Mouse (Mus musculus) limb, embryonic 14.5 days (tissue): ENCODE measurements around the gene Grik1. TPM values are rescaled to one million over a fixed set of nuclear protein-coding genes. Genes with fewer than 3 reads are reported as not detected.

Experiments
- ATAC-seq: fragments of 200-750 bp; cut with Nextera tagmentation; 2 replicates; pipeline ENCODE4 v1.8.0; 2017; ENCODE audit warnings: low read depth, moderate number of reproducible peaks, moderate TSS enrichment; ENCODE audit not compliant: low FRiP score
- DNase-seq: peaks from one replicate; pipeline ENCODE4 v3.0.0-alpha.2; 2015; ENCODE audit warnings: low spot score
- H3K27ac ChIP-seq: fragments of 300-500 bp; sonication (generic); replicated peaks from 2 replicates; pipeline ENCODE4 v1.5.1; 2014; ENCODE audit warnings: low read depth, mild to moderate bottlenecking, low read length, moderate library complexity, mixed read lengths
- H3K27me3 ChIP-seq: fragments of 300-500 bp; sonication (generic); 2 replicates; pipeline ENCODE4 v1.6.1; 2014; ENCODE audit warnings: low read length, mixed read lengths; ENCODE audit not compliant: control insufficient read depth, insufficient read depth
- H3K36me3 ChIP-seq: fragments of 300-500 bp; sonication (generic); 2 replicates; pipeline ENCODE4 v1.6.1; 2014; ENCODE audit warnings: mild to moderate bottlenecking, low read length, moderate library complexity, mixed read lengths; ENCODE audit not compliant: control insufficient read depth, insufficient read depth
- H3K4me1 ChIP-seq: fragments of 300-500 bp; sonication (generic); 2 replicates; pipeline ENCODE4 v1.6.1; 2014; ENCODE audit warnings: antibody characterized with exemption, low read length, mixed read lengths; ENCODE audit not compliant: control insufficient read depth, insufficient read depth
- H3K4me2 ChIP-seq: fragments of 300-500 bp; sonication (generic); replicated peaks from 2 replicates; pipeline ENCODE4 v1.6.1; 2014; ENCODE audit warnings: low read depth, mild to moderate bottlenecking, low read length, moderate library complexity; ENCODE audit not compliant: severe bottlenecking
- H3K4me3 ChIP-seq: fragments of 300-500 bp; sonication (generic); replicated peaks from 2 replicates; pipeline ENCODE4 v1.5.1; 2014; ENCODE audit warnings: low read length
- H3K9ac ChIP-seq: fragments of 300-500 bp; sonication (generic); 2 replicates; pipeline ENCODE4 v1.6.1; 2014; ENCODE audit warnings: mild to moderate bottlenecking, low read depth, low read length, moderate library complexity; ENCODE audit not compliant: severe bottlenecking
- H3K9me3 ChIP-seq: fragments of 300-500 bp; sonication (generic); 2 replicates; pipeline ENCODE4 v1.6.1; 2016; ENCODE audit warnings: low read length; ENCODE audit not compliant: control insufficient read depth
- POLR2A ChIP-seq: fragments of 200-500 bp; IDR thresholded peaks from 2 replicates; pipeline ENCODE4 v1.8.0; 2012; ENCODE audit warnings: inconsistent platforms, mild to moderate bottlenecking, moderate library complexity, borderline replicate concordance; ENCODE audit not compliant: insufficient read depth, insufficient read length; ENCODE audit errors: extremely low read depth
- WGBS: fragments of 180-500 bp; shearing (Covaris S2); extraction: QIAGEN DNeasy Blood & Tissue Kit; methylation state at CpG from one replicate; pipeline ENCODE4 v1.1.7; 2014; 5-methylcytosine and 5-hydroxymethylcytosine counted together
- polyA plus RNA-seq, 2 experiments: library from polyadenylated mRNA; depleted of rRNA in 1 of 2; stranded (reverse) in 1 of 2; unstranded in 1 of 2; fragments of >200 nt; fragmentation: Nextera tagmentation in 1 of 2; extraction: Ambion mirVana in 1 of 2; gene quantifications; 2 replicates each; pipeline versions ENCODE4 v1.2.1 to v1.2.3; 2012 to 2014

The Grik1 gene
- polyA plus RNA-seq, 2 experiments, result 1.8 to 2.2 TPM

DNA sequence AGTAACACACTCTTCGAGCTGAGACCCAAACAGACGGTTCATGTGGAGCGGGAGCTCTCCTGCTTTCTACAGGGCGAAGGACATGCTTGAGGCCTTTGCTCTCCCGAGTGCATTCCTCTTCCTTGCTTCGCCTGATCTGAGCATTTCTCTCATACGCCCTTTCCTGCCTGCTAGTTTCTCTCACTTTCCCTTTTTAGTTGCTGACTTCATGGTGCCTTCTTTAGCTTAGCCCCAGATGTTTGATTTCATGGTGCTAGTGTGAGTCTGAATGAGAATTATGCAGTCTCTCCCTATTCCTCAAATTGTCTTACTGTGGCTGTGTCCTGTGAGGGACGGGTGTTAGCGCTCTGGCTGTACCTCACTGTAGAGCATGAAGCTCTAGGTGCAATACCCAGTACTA, 388.0 kb downstream of the Grik1 start:
- Histone ChIP-seq H3K4me2 (no peak overlapping the region), H3K4me1 (no peaks in the 10 kb centered on the region), H3K27me3 (no peaks in the 10 kb centered on the region), H3K9ac (no peak overlapping the region), H3K27ac (no peak overlapping the region), H3K4me3 (no peak overlapping the region), H3K36me3 (no peaks in the 10 kb centered on the region), H3K9me3 (no peaks in the 10 kb centered on the region)
- no peak for ATAC-seq
- no peak for DNase-seq
- 74% methylated on average over 9 of the region's 9 CpGs for WGBS
- TF ChIP-seq POLR2A, result no peak

DNA sequence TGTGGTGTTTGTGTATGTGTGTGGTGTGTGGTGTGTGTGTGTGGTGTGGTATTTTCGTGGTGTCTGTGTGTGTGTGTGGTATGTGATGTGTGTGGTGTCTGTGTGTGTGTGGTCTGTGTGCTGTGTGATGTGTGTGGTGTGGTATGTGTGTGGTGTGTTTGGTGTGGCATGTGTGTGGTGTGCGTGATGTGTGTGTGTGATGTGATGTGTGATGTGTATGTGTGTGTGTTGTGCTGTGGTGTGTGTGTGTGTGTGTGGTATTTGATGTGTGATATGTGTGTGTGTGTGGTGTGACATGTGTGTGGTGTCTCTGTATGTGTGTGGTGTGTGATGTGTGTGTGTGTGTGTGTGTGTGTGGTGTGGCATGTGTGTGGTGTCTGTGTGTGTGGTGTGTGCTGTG, 388.9 kb downstream of the Grik1 start:
- ATAC-seq, result no peak
- no peak for TF ChIP-seq POLR2A

DNA sequence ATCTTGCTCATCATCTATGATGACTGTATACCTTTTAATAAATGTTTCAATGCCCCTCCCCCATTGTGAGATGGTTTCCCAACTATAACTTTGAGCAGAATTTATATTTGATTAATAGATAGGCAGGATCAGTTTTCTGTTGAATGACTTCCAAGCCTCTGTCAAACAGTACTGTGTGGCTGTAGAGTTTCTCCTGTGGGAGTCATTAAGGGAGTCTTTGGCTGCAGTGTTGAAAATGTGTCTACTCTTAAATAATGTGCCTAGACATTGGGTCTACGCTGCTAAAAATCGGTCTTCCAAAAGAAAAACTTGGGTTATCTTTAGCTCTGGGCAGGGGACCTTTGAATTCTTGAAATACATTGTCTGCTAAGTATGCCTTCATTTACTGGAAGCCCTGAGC, 414.1 kb downstream of the Grik1 start:
- Histone ChIP-seq H3K4me2 (no peak overlapping the region), H3K36me3 (no peaks in the 10 kb centered on the region), H3K4me1 (no peaks in the 10 kb centered on the region; the same call in 1 of the 2 replicates), H3K9me3 (no peaks in the 10 kb centered on the region), H3K27ac (no peak overlapping the region), H3K27me3 (no peaks in the 10 kb centered on the region), H3K9ac (no peak overlapping the region), H3K4me3 (no peak overlapping the region)
- no peak for ATAC-seq
- WGBS, result 80% methylated on average over 2 of the region's 2 CpGs
- DNase-seq, result no peak
- no peak for TF ChIP-seq POLR2A

More for the DNA sequence above, 388.9 kb downstream of the Grik1 start:
- H3K4me3 ChIP-seq, result no peak overlapping the region
- H3K4me2 ChIP-seq, result no peak overlapping the region
- no peaks in the 10 kb centered on the region for H3K4me1 ChIP-seq
- DNase-seq, result no peak
- H3K9ac ChIP-seq, result no peak overlapping the region
- H3K9me3 ChIP-seq, result no peaks in the 10 kb centered on the region
- WGBS, result 85% methylated on average over 2 of the region's 2 CpGs
- no peaks in the 10 kb centered on the region for H3K27me3 ChIP-seq
- no peaks in the 10 kb centered on the region for H3K36me3 ChIP-seq
- H3K27ac ChIP-seq, result no peak overlapping the region

DNA sequence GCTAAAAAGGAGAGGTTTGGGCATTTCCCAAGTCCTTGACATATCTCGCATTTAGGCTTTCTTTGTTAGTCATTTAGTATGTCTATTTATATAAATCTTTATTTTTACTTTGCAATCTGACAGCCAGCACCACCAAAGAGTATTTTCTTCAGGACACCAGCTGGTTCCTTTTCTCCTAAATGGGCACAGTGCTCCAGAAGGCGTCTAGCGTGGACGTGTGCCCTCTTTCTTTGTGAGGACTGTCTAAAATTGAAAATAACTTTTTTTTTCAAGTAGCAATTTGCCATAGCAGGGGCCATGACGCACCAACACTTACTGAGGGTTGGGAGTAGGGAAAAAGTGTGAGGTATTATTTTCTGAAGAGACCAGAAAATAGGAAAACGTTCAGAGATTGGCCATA, 425.5 kb downstream of the Grik1 start:
- DNase-seq, result no peak
- Histone ChIP-seq H3K27me3 (no peaks in the 10 kb centered on the region), H3K4me1 (no peaks in the 10 kb centered on the region), H3K36me3 (no peaks in the 10 kb centered on the region), H3K4me2 (no peak overlapping the region), H3K4me3 (no peak overlapping the region), H3K9me3 (no peaks in the 10 kb centered on the region), H3K27ac (no peak overlapping the region), H3K9ac (no peak overlapping the region)
- no peak for ATAC-seq
- WGBS, result 86% methylated on average over 6 of the region's 6 CpGs
- no peak for TF ChIP-seq POLR2A

DNA sequence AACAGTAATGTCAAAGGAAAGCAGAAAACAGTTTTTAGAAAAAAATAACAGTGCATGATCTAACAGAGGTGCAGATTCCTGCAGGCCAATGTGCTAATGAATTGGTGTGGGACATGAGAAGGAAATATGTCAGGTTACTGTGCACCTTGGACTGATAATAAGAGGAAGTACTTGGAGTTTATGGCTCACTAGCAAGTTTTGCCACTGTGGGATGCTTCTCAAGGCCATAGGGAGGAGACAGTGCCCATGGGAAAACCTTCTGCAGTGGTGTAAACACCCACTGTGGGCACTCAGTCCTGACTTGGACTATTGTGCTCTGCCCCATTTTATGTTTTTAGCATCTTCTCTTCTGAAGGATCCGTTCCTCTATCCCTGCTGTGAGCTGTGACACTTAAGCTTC, 428.3 kb downstream of the Grik1 start:
- Histone ChIP-seq H3K36me3 (no peaks in the 10 kb centered on the region), H3K9ac (no peak overlapping the region)
- TF ChIP-seq POLR2A, result no peak

More for the DNA sequence above, 428.3 kb downstream of the Grik1 start:
- H3K4me2 ChIP-seq, result no peak overlapping the region
- DNase-seq (no peak), ATAC-seq (no peak)
- 74% methylated on average over 1 of the region's 1 CpGs for WGBS
- H3K27me3 ChIP-seq, result no peaks in the 10 kb centered on the region
- H3K27ac ChIP-seq, result no peak overlapping the region
- no peak overlapping the region for H3K4me3 ChIP-seq
- no peaks in the 10 kb centered on the region for H3K4me1 ChIP-seq
- no peaks in the 10 kb centered on the region for H3K9me3 ChIP-seq
